Mouse (Mus musculus): ENCODE measurements around the gene Mrpl58. TPM values are rescaled to one million over a fixed set of nuclear protein-coding genes. Genes with fewer than 3 reads are reported as not detected.
"Not testable (repeated sequence)": the region's sequence is repeated elsewhere in the genome, so short reads cannot be mapped to it uniquely, and the experiment has no call there.

Mrpl58 gene
- total RNA-seq, 2 experiments from 2014 or later, result 134 to 149 TPM

GRCm38 (mm10) chr11:115452281-115452860 lies 48.8 kb downstream of the Mrpl58 start:
- no peak for DNase-seq
- intact Hi-C loops (cut with DNase I), result no loop called here

- intact Hi-C loops (cut with DNase I), result no loop called here
These were observed 49.8 kb downstream of the Mrpl58 start for GRCm38 (mm10) chr11:115453306-115453705.

GRCm38 (mm10) chr11:115454822-115455221 lies 51.3 kb downstream of the Mrpl58 start:
- intact Hi-C loops (cut with DNase I); DNase-seq: not testable (repeated sequence)

More at GRCm38 (mm10) chr11:115453306-115453705, 49.8 kb downstream of the Mrpl58 start:
- DNase-seq, result no peak

GRCm38 (mm10) chr11:115455619-115456018 lies 52.1 kb downstream of the Mrpl58 start:
- intact Hi-C loops (cut with DNase I), result no loop called here
- DNase-seq, result no peak

- intact Hi-C loops (cut with DNase I), result no loop called here
- DNase-seq, result no peak
These were observed 52.6 kb downstream of the Mrpl58 start for GRCm38 (mm10) chr11:115456182-115456581.

- no peak for DNase-seq
These were observed 53.9 kb downstream of the Mrpl58 start for GRCm38 (mm10) chr11:115457405-115457804.

GRCm38 (mm10) chr11:115460976-115461375 lies 57.4 kb downstream of the Mrpl58 start:
- DNase-seq, result no peak
- intact Hi-C loops (cut with DNase I), result loop anchor here (10.0 kb wide), 1 partner anchor 256 kb away; no protein-coding TSS in a partner anchor

More at GRCm38 (mm10) chr11:115457405-115457804, 53.9 kb downstream of the Mrpl58 start:
- intact Hi-C loops (cut with DNase I), result no loop called here

- intact Hi-C loops (cut with DNase I), result loop anchor here (10.0 kb wide), 1 partner anchor 257 kb away; no protein-coding TSS in a partner anchor
- DNase-seq, result no peak
These were observed 58.3 kb downstream of the Mrpl58 start for GRCm38 (mm10) chr11:115461846-115462242.

Small RNA genes within 50 kb of the gene (microRNA-seq; reads per million reads assigned to microRNA genes)
- 0 reads per million in 2 experiments for gene Mir3968 (ENCODE audit: borderline number of aligned reads in 2 of 2)

Other genes with a start within 250 kb of the Mrpl58 start
- 10 to 100 TPM in 1 of 2 experiments, 1 to 10 TPM in 1; 9.9 to 10.5 TPM for gene Slc9a3r1, start 240.4 kb upstream of the Mrpl58 start, total RNA-seq (2021)
- gene Tmem104, start 216.3 kb upstream of the Mrpl58 start, total RNA-seq (2021), result 10 to 100 TPM; 10.4 to 12.5 TPM
- 10 to 100 TPM; 19.8 to 28.0 TPM for gene Nat9, start 215.9 kb upstream of the Mrpl58 start, total RNA-seq (2021)
- under 1 TPM; 0.11 to 0.25 TPM for gene Grin2c, start 136.5 kb upstream of the Mrpl58 start, total RNA-seq (2021)
- 1 to 10 TPM; 9.5 to 9.7 TPM for gene Fdxr, start 126.7 kb upstream of the Mrpl58 start, total RNA-seq (2021)
- gene Fads6, start 106.1 kb upstream of the Mrpl58 start, total RNA-seq (2021), result 1 to 10 TPM; 1.2 TPM
- not detected for gene Otop2, start 96.6 kb upstream of the Mrpl58 start, total RNA-seq (2021)
- under 1 TPM in 1 of 2 experiments, not detected in 1; 0.14 TPM for gene Ush1g, start 81.7 kb upstream of the Mrpl58 start, total RNA-seq (2021)
- gene Otop3, start 69.0 kb upstream of the Mrpl58 start, total RNA-seq (2021), result not detected
- gene Hid1, start 36.0 kb upstream of the Mrpl58 start, total RNA-seq (2021), result 1 to 10 TPM; 4.2 to 4.8 TPM
- gene Cdr2l, start 21.8 kb upstream of the Mrpl58 start, total RNA-seq (2021), result 1 to 10 TPM; 5.8 to 5.9 TPM
- 1,000 to 10,000 TPM; 2,281 to 2,357 TPM for gene Atp5h, start 16.2 kb downstream of the Mrpl58 start, total RNA-seq (2021)
- 10 to 100 TPM; 27.9 to 28.3 TPM for gene Kctd2, start 16.4 kb downstream of the Mrpl58 start, total RNA-seq (2021)
- gene Trim80, start 36.8 kb downstream of the Mrpl58 start, total RNA-seq (2021), result not detected
- not detected for gene Slc16a5, start 58.7 kb downstream of the Mrpl58 start, total RNA-seq (2021)
- 1 to 10 TPM; 1.5 to 2.4 TPM for gene Armc7, start 71.9 kb downstream of the Mrpl58 start, total RNA-seq (2021)
- 10 to 100 TPM; 13.1 to 14.2 TPM for gene Nt5c, start 88.1 kb downstream of the Mrpl58 start, total RNA-seq (2021)
- 100 to 1,000 TPM; 124 to 143 TPM for gene Jpt1, start 110.6 kb downstream of the Mrpl58 start, total RNA-seq (2021)
- gene Sumo2, start 132.5 kb downstream of the Mrpl58 start, total RNA-seq (2021), result 100 to 1,000 TPM; 165 to 185 TPM
- 10 to 100 TPM; 23.5 to 23.8 TPM for gene Nup85, start 160.7 kb downstream of the Mrpl58 start, total RNA-seq (2021)
- 10 to 100 TPM; 80.1 to 85.7 TPM for gene Mrps7, start 200.2 kb downstream of the Mrpl58 start, total RNA-seq (2021)
- 10 to 100 TPM; 18.0 to 21.3 TPM for gene Gga3, start 200.3 kb downstream of the Mrpl58 start, total RNA-seq (2021)
- 10 to 100 TPM; 47.3 to 53.8 TPM for gene Mif4gd, start 209.2 kb downstream of the Mrpl58 start, total RNA-seq (2021)
- gene Slc25a19, start 224.5 kb downstream of the Mrpl58 start, total RNA-seq (2021), result 10 to 100 TPM; 35.5 to 38.8 TPM

Data from heart, postnatal 36 days (tissue).